Mouse (Mus musculus) myocyte (in vitro differentiated cells): Measurements from ENCODE around the gene Apba1. TPM values are rescaled to one million over a fixed set of nuclear protein-coding genes. Genes with fewer than 3 reads are reported as not detected.

ENCODE experiments used
- H3K27me3 ChIP-seq: one replicate; pipeline ENCODE4 v1.6.1; 2011; ENCODE audit not compliant: control insufficient read depth, insufficient read depth, insufficient read length
- H3K36me3 ChIP-seq: one replicate; pipeline ENCODE4 v1.6.1; 2011; ENCODE audit not compliant: control insufficient read depth, insufficient read depth
- H3K4me2 ChIP-seq: one replicate; pipeline ENCODE4 v1.6.1; 2011; ENCODE audit warnings: low read depth, control low read depth
- H3K4me3 ChIP-seq: one replicate; pipeline ENCODE4 v1.5.1; 2011; ENCODE audit warnings: mild to moderate bottlenecking, control low read depth, moderate library complexity
- H3K79me2 ChIP-seq: one replicate; pipeline ENCODE4 v1.6.1; 2011; ENCODE audit not compliant: control insufficient read depth, insufficient read depth
- H3ac ChIP-seq: one replicate; pipeline ENCODE4 v1.6.1; 2011; ENCODE audit not compliant: control insufficient read depth, insufficient read length
- CEBPB ChIP-seq: IDR thresholded peaks from 2 replicates; pipeline ENCODE4 v1.6.1; 2011; ENCODE audit warnings: mild to moderate bottlenecking, moderate library complexity; ENCODE audit not compliant: poor library complexity, insufficient read depth, severe bottlenecking
- E2F4 ChIP-seq: IDR thresholded peaks from one replicate; pipeline ENCODE4 v1.6.1; 2011; ENCODE audit warnings: mild to moderate bottlenecking, control low read depth, moderate library complexity; ENCODE audit not compliant: insufficient read depth
- MAX ChIP-seq: IDR thresholded peaks from one replicate; pipeline ENCODE4 v1.6.1; 2011; ENCODE audit warnings: low read depth, mild to moderate bottlenecking, control low read depth
- MYOD1 ChIP-seq, 3 experiments: IDR thresholded peaks; one replicate each; pipeline ENCODE4 v1.6.1; 2011; ENCODE audit warnings: control low read depth in 2 of 3, low read depth in 2 of 3, mild to moderate bottlenecking in 2 of 3, moderate library complexity in 1 of 3; ENCODE audit not compliant: insufficient read length in 2 of 3, control insufficient read depth in 1 of 3
- MYOG ChIP-seq, 3 experiments: IDR thresholded peaks; one replicate each; pipeline ENCODE4 v1.6.1; 2011; ENCODE audit warnings: control low read depth in 2 of 3, low read depth in 2 of 3, mild to moderate bottlenecking in 2 of 3; ENCODE audit not compliant: insufficient read length in 2 of 3, control insufficient read depth in 1 of 3, insufficient read depth in 1 of 3
- POLR2A ChIP-seq: IDR thresholded peaks from one replicate; pipeline ENCODE4 v1.6.1; 2011; ENCODE audit warnings: low read depth, mild to moderate bottlenecking, control low read depth, moderate library complexity; ENCODE audit not compliant: insufficient read length
- POLR2AphosphoS2 ChIP-seq: IDR thresholded peaks from one replicate; pipeline ENCODE4 v1.6.1; 2011; ENCODE audit warnings: low read depth, control low read depth; ENCODE audit not compliant: insufficient read length
- REST ChIP-seq: IDR thresholded peaks from one replicate; pipeline ENCODE4 v1.6.1; 2011; ENCODE audit warnings: mild to moderate bottlenecking, control low read depth, moderate library complexity; ENCODE audit not compliant: insufficient read depth, insufficient read length
- SRF ChIP-seq: IDR thresholded peaks from one replicate; pipeline ENCODE4 v1.6.1; 2011; ENCODE audit warnings: low read depth; ENCODE audit not compliant: control insufficient read depth, insufficient read length
- TCF12 ChIP-seq: IDR thresholded peaks from one replicate; pipeline ENCODE4 v1.6.1; 2011; ENCODE audit warnings: mild to moderate bottlenecking, control low read depth; ENCODE audit not compliant: poor library complexity, insufficient read depth, severe bottlenecking
- TCF3 ChIP-seq: IDR thresholded peaks from one replicate; pipeline ENCODE4 v1.6.1; 2011; ENCODE audit warnings: low read depth, control low read depth; ENCODE audit not compliant: insufficient read length
- USF1 ChIP-seq: IDR thresholded peaks from one replicate; pipeline ENCODE4 v1.6.1; 2011; ENCODE audit warnings: low read depth, mild to moderate bottlenecking, control low read depth, moderate library complexity
- polyA plus RNA-seq: library from polyadenylated mRNA; unstranded; fragments of >200 nt; fragmentation: generic; extraction: Trizol; gene quantifications from one replicate; pipeline ENCODE4 v1.2.1, GENCODE M21; 2012; ENCODE audit warnings: missing spikeins

The Apba1 gene
- polyA plus RNA-seq, 1 experiment = 0.13 TPM

- Histone ChIP-seq H3K27me3 (no peaks in the 10 kb centered on the region), H3K79me2 (no peaks in the 10 kb centered on the region), H3K4me2 (no peak overlapping the region), H3K4me3 (no peak overlapping the region), H3K36me3 (no peaks in the 10 kb centered on the region), H3ac (no peak overlapping the region)
- no peak for TF ChIP-seq SRF
- TF ChIP-seq USF1 = no peak
- no peak for TF ChIP-seq POLR2AphosphoS2
These were observed 33.0 kb downstream of the Apba1 start for GRCm38 (mm10) chr19:23791704-23792103.

GRCm38 (mm10) chr19:23792559-23792958, 33.9 kb downstream of the Apba1 start:
- no peak overlapping the region for H3ac ChIP-seq
- no peak overlapping the region for H3K4me2 ChIP-seq
- TF ChIP-seq CEBPB (no peak), POLR2AphosphoS2 (no peak), POLR2A (no peak), TCF12 (no peak), MYOG (IDR thresholded peaks at IDR 0.05; ENCODE audit: control insufficient read depth in 1 of 3, insufficient read depth in 1 of 3, insufficient read length in 2 of 3, low read depth in 2 of 3) (no peak), MAX (no peak), MYOD1 (IDR thresholded peaks at IDR 0.05; ENCODE audit: control insufficient read depth in 1 of 3, insufficient read length in 2 of 3, low read depth in 2 of 3) (no peak), USF1 (no peak)
- H3K4me3 ChIP-seq = no peak overlapping the region
- no peaks in the 10 kb centered on the region for H3K79me2 ChIP-seq
- no peaks in the 10 kb centered on the region for H3K27me3 ChIP-seq
- H3K36me3 ChIP-seq = no peaks in the 10 kb centered on the region

GRCm38 (mm10) chr19:23794491-23794890, 35.8 kb downstream of the Apba1 start:
- H3K4me2 ChIP-seq = no peak overlapping the region
- H3K27me3 ChIP-seq = no peaks in the 10 kb centered on the region
- no peak for TF ChIP-seq REST
- no peak for TF ChIP-seq TCF3
- TF ChIP-seq E2F4 = no peak
- no peak for TF ChIP-seq MAX
- TF ChIP-seq POLR2A = no peak
- no peak for TF ChIP-seq MYOG (IDR thresholded peaks at IDR 0.05; ENCODE audit: control insufficient read depth in 1 of 3, insufficient read depth in 1 of 3, insufficient read length in 2 of 3, low read depth in 2 of 3)
- no peak for TF ChIP-seq TCF12
- TF ChIP-seq MYOD1 (IDR thresholded peaks at IDR 0.05; ENCODE audit: control insufficient read depth in 1 of 3, insufficient read length in 2 of 3, low read depth in 2 of 3) = no peak
- TF ChIP-seq CEBPB = no peak
- no peak for TF ChIP-seq USF1
- H3ac ChIP-seq = no peak overlapping the region
- no peak overlapping the region for H3K4me3 ChIP-seq
- no peaks in the 10 kb centered on the region for H3K79me2 ChIP-seq
- no peaks in the 10 kb centered on the region for H3K36me3 ChIP-seq

GRCm38 (mm10) chr19:23795156-23795555, 36.5 kb downstream of the Apba1 start:
- H3K4me3 ChIP-seq = no peak overlapping the region
- TF ChIP-seq TCF12 (no peak), MAX (no peak), MYOD1 (IDR thresholded peaks at IDR 0.05; ENCODE audit: control insufficient read depth in 1 of 3, insufficient read length in 2 of 3, low read depth in 2 of 3) (no peak), REST (no peak), TCF3 (no peak), SRF (no peak), MYOG (IDR thresholded peaks at IDR 0.05; ENCODE audit: control insufficient read depth in 1 of 3, insufficient read depth in 1 of 3, insufficient read length in 2 of 3, low read depth in 2 of 3) (no peak), E2F4 (no peak), POLR2AphosphoS2 (no peak), CEBPB (no peak), POLR2A (no peak)
- no peaks in the 10 kb centered on the region for H3K79me2 ChIP-seq
- H3K4me2 ChIP-seq = no peak overlapping the region
- no peak overlapping the region for H3ac ChIP-seq
- H3K36me3 ChIP-seq = no peaks in the 10 kb centered on the region
- no peaks in the 10 kb centered on the region for H3K27me3 ChIP-seq

- Histone ChIP-seq H3K4me3 (no peak overlapping the region), H3K4me2 (no peak overlapping the region), H3K27me3 (no peaks in the 10 kb centered on the region), H3ac (no peak overlapping the region), H3K36me3 (no peaks in the 10 kb centered on the region), H3K79me2 (no peaks in the 10 kb centered on the region)
- no peak for TF ChIP-seq E2F4
- TF ChIP-seq REST = no peak
- TF ChIP-seq SRF = no peak
- TF ChIP-seq MAX = no peak
- no peak for TF ChIP-seq USF1
- no peak for TF ChIP-seq TCF12
- TF ChIP-seq TCF3 = no peak
- TF ChIP-seq MYOG (IDR thresholded peaks at IDR 0.05; ENCODE audit: control insufficient read depth in 1 of 3, insufficient read depth in 1 of 3, insufficient read length in 2 of 3, low read depth in 2 of 3) = no peak
- TF ChIP-seq POLR2A = no peak
These were observed 42.5 kb downstream of the Apba1 start for GRCm38 (mm10) chr19:23801174-23801573.
